Mouse (Mus musculus) CH12.LX (cell line): ENCODE measurements at regions not wholly inside any gene's neighbourhood (a gene's known extent, or its start where the extent isn't known, plus 50 kb on each side); places are given as distances from the start of the nearest gene placed in this dataset.

ENCODE experiments used
- DNase-seq: peaks from one replicate; pipeline ENCODE4 v3.0.0-alpha.2; 2013; ENCODE audit errors: extremely low read depth
- H3K27ac ChIP-seq: 2 replicates; pipeline ENCODE4 v1.5.1; 2012; ENCODE audit warnings: low read depth, mild to moderate bottlenecking, control low read depth, moderate library complexity; ENCODE audit not compliant: insufficient read depth
- H3K27me3 ChIP-seq: replicated peaks from 2 replicates; pipeline ENCODE3; 2012; ENCODE audit warnings: inconsistent platforms
- H3K36me3 ChIP-seq, 2 experiments: replicated peaks in 1 of 2; 2 replicates each; pipeline versions ENCODE3 to v1.6.1; 2012; ENCODE audit warnings: inconsistent platforms in 1 of 2, low read length in 1 of 2, mild to moderate bottlenecking in 1 of 2, mixed read lengths in 1 of 2, moderate library complexity in 1 of 2; ENCODE audit not compliant: control insufficient read depth in 1 of 2, insufficient read depth in 1 of 2
- H3K4me1 ChIP-seq, 2 experiments: 2 replicates each; pipeline ENCODE4 v1.6.1; 2012; ENCODE audit warnings: inconsistent platforms in 1 of 2, moderate library complexity in 1 of 2; ENCODE audit not compliant: insufficient read depth in 2 of 2, control insufficient read depth in 1 of 2
- H3K4me2 ChIP-seq: 2 replicates; pipeline ENCODE4 v1.6.1; 2012; ENCODE audit warnings: low read depth, mild to moderate bottlenecking, control low read depth; ENCODE audit not compliant: poor library complexity, insufficient read depth, severe bottlenecking
- H3K4me3 ChIP-seq, 3 experiments: fragments of 150-350 bp in 1 of 3; sonication (generic) in 1 of 3; replicated peaks in 1 of 3; 2 replicates each; pipeline versions ENCODE3 to v1.5.1; 2011 to 2012; ENCODE audit warnings: low read depth in 2 of 3, low read length in 2 of 3, mild to moderate bottlenecking in 2 of 3, moderate library complexity in 2 of 3, control low read depth in 1 of 3, improper control_type of control experiment in 1 of 3, inconsistent platforms in 1 of 3, mixed read lengths in 1 of 3; ENCODE audit not compliant: poor library complexity in 1 of 3
- H3K79me2 ChIP-seq: replicated peaks from 2 replicates; pipeline ENCODE4 v1.6.1; 2012; ENCODE audit warnings: mild to moderate bottlenecking, moderate library complexity; ENCODE audit not compliant: control insufficient read depth, poor library complexity, insufficient read depth, severe bottlenecking; ENCODE audit errors: extremely low read depth
- H3K9ac ChIP-seq: 2 replicates; pipeline ENCODE4 v1.6.1; 2012; ENCODE audit warnings: low read depth, mild to moderate bottlenecking, control low read depth, moderate library complexity; ENCODE audit not compliant: insufficient read depth
- H3K9me3 ChIP-seq: replicated peaks from 2 replicates; pipeline ENCODE3; 2012; ENCODE audit warnings: low read length, inconsistent platforms, mixed read lengths
- BHLHE40 ChIP-seq: IDR thresholded peaks from 2 replicates; pipeline ENCODE4 v1.6.1; 2011; ENCODE audit warnings: mild to moderate bottlenecking, low read depth, low read length, improper control_type of control experiment
- CHD1 ChIP-seq: IDR thresholded peaks from 2 replicates; pipeline ENCODE4 v1.6.1; 2012; ENCODE audit warnings: low read depth, low read length, improper control_type of control experiment, inconsistent platforms
- CHD2 ChIP-seq: IDR thresholded peaks from 2 replicates; pipeline ENCODE4 v1.6.1; 2011; ENCODE audit warnings: low read length, improper control_type of control experiment
- CTCF ChIP-seq, 2 experiments: IDR thresholded peaks in 1 of 2; conservative IDR thresholded peaks in 1 of 2; 2 replicates each; pipeline ENCODE4 v1.5.1; 2011 to 2012; ENCODE audit warnings: low read depth in 2 of 2, low read length in 2 of 2, improper control_type of control experiment in 1 of 2, inconsistent platforms in 1 of 2, mild to moderate bottlenecking in 1 of 2, moderate library complexity in 1 of 2
- E2F4 ChIP-seq: IDR thresholded peaks from 2 replicates; pipeline ENCODE4 v1.6.1; 2011; ENCODE audit warnings: low read depth, low read length, improper control_type of control experiment; ENCODE audit not compliant: insufficient replicate concordance
- ELF1 ChIP-seq: IDR thresholded peaks from 2 replicates; pipeline ENCODE4 v1.6.1; 2014; ENCODE audit warnings: low read depth, mild to moderate bottlenecking, inconsistent platforms, low read length, improper control_type of control experiment
- EP300 ChIP-seq: IDR thresholded peaks from 2 replicates; pipeline ENCODE4 v1.6.1; 2011; ENCODE audit warnings: low read length, improper control_type of control experiment
- ETS1 ChIP-seq: conservative IDR thresholded peaks from 2 replicates; pipeline ENCODE4 v1.6.1; 2012; ENCODE audit warnings: low read depth, mild to moderate bottlenecking, inconsistent platforms, low read length, improper control_type of control experiment, moderate library complexity
- HCFC1 ChIP-seq: IDR thresholded peaks from 2 replicates; pipeline ENCODE4 v1.6.1; 2012; ENCODE audit warnings: low read depth, mild to moderate bottlenecking, inconsistent platforms, low read length, improper control_type of control experiment
- JUN ChIP-seq: IDR thresholded peaks from 2 replicates; pipeline ENCODE4 v1.6.1; 2011; ENCODE audit warnings: low read depth, mild to moderate bottlenecking, low read length, improper control_type of control experiment, moderate library complexity; ENCODE audit not compliant: insufficient read depth
- JUND ChIP-seq: conservative IDR thresholded peaks from 2 replicates; pipeline ENCODE4 v1.6.1; 2011; ENCODE audit warnings: low read depth, low read length, improper control_type of control experiment
- KAT2A ChIP-seq: IDR thresholded peaks from 2 replicates; pipeline ENCODE4 v1.6.1; 2012; ENCODE audit warnings: low read length, improper control_type of control experiment, inconsistent platforms; ENCODE audit not compliant: insufficient replicate concordance
- MAX ChIP-seq: IDR thresholded peaks from 2 replicates; pipeline ENCODE4 v1.6.1; 2011; ENCODE audit warnings: low read length, improper control_type of control experiment
- MAZ ChIP-seq: IDR thresholded peaks from 2 replicates; pipeline ENCODE4 v1.6.1; 2012; ENCODE audit warnings: low read depth, mild to moderate bottlenecking, inconsistent platforms, low read length, improper control_type of control experiment, moderate library complexity
- MEF2A ChIP-seq: IDR thresholded peaks from 2 replicates; pipeline ENCODE4 v1.6.1; 2014; ENCODE audit warnings: low read depth, mild to moderate bottlenecking, inconsistent platforms, low read length, improper control_type of control experiment, borderline replicate concordance
- MXI1 ChIP-seq: IDR thresholded peaks from 2 replicates; pipeline ENCODE4 v1.6.1; 2011; ENCODE audit warnings: mild to moderate bottlenecking, low read depth, low read length, improper control_type of control experiment
- NRF1 ChIP-seq: IDR thresholded peaks from 2 replicates; pipeline ENCODE4 v1.6.1; 2014; ENCODE audit warnings: low read depth, mild to moderate bottlenecking, inconsistent platforms, low read length, improper control_type of control experiment, moderate library complexity
- PAX5 ChIP-seq: IDR thresholded peaks from 2 replicates; pipeline ENCODE4 v1.6.1; 2012; ENCODE audit warnings: low read length, inconsistent platforms, mixed read lengths
- POLR2A ChIP-seq: IDR thresholded peaks from 2 replicates; pipeline ENCODE4 v1.6.1; 2011; ENCODE audit warnings: low read depth, mild to moderate bottlenecking, improper control_type of control experiment, low read length
- POLR2AphosphoS2 ChIP-seq: IDR thresholded peaks from 2 replicates; pipeline ENCODE4 v1.6.1; 2011; ENCODE audit warnings: low read depth, low read length, improper control_type of control experiment
- RAD21 ChIP-seq: IDR thresholded peaks from 2 replicates; pipeline ENCODE4 v1.6.1; 2011; ENCODE audit warnings: low read depth, mild to moderate bottlenecking, low read length, improper control_type of control experiment, moderate library complexity
- SIN3A ChIP-seq: IDR thresholded peaks from 2 replicates; pipeline ENCODE4 v1.6.1; 2012; ENCODE audit warnings: low read length, improper control_type of control experiment, inconsistent platforms
- SMC3 ChIP-seq: IDR thresholded peaks from 2 replicates; pipeline ENCODE4 v1.6.1; 2011; ENCODE audit warnings: low read depth, low read length, improper control_type of control experiment
- TBP ChIP-seq: conservative IDR thresholded peaks from 2 replicates; pipeline ENCODE4 v1.6.1; 2011; ENCODE audit warnings: low read depth, low read length, improper control_type of control experiment
- TCF12 ChIP-seq: IDR thresholded peaks from 2 replicates; pipeline ENCODE4 v1.6.1; 2014; ENCODE audit warnings: low read depth, mild to moderate bottlenecking, inconsistent platforms, low read length, improper control_type of control experiment
- UBTF ChIP-seq: IDR thresholded peaks from 2 replicates; pipeline ENCODE4 v1.6.1; 2012; ENCODE audit warnings: low read depth, mild to moderate bottlenecking, inconsistent platforms, low read length, improper control_type of control experiment, moderate library complexity
- USF1 ChIP-seq: IDR thresholded peaks from 2 replicates; pipeline ENCODE4 v1.6.1; 2014; ENCODE audit warnings: low read depth, mild to moderate bottlenecking, inconsistent platforms, low read length, improper control_type of control experiment
- USF2 ChIP-seq: conservative IDR thresholded peaks from 2 replicates; pipeline ENCODE4 v1.6.1; 2011; ENCODE audit warnings: low read depth, low read length, improper control_type of control experiment
- ZC3H11A ChIP-seq: IDR thresholded peaks from 2 replicates; pipeline ENCODE4 v1.6.1; 2012; ENCODE audit warnings: low read depth, mild to moderate bottlenecking, inconsistent platforms, low read length, improper control_type of control experiment
- ZKSCAN1 ChIP-seq: IDR thresholded peaks from 2 replicates; pipeline ENCODE4 v1.6.1; 2012; ENCODE audit warnings: low read depth, inconsistent platforms, low read length, improper control_type of control experiment, borderline replicate concordance
- ZMIZ1 ChIP-seq: IDR thresholded peaks from 2 replicates; pipeline ENCODE4 v1.6.1; 2012; ENCODE audit warnings: low read depth, mild to moderate bottlenecking, inconsistent platforms, low read length, improper control_type of control experiment
- ZNF384 ChIP-seq: IDR thresholded peaks from 2 replicates; pipeline ENCODE4 v1.6.1; 2012; ENCODE audit warnings: low read depth, low read length, improper control_type of control experiment, inconsistent platforms
- dilution Hi-C: fragments of 300-500 bp; cut with MboI; formaldehyde crosslinking; loops from 2 replicates; pipeline ENCODE4 v1.14.3; 2020; ENCODE audit warnings: low sequenced_read_pairs; ENCODE audit not compliant: extremely low pct_unique_long_range_greater_than_20kb, extremely low pct_ligation_motif_present
- in situ Hi-C: fragments of 300-500 bp; cut with MboI; formaldehyde crosslinking; loops from 3 replicates; pipeline ENCODE4 v1.14.3; 2019; ENCODE audit warnings: low sequenced_read_pairs, low pct_ligation_motif_present, low pct_unique_long_range_greater_than_20kb, mixed read lengths

DNA sequence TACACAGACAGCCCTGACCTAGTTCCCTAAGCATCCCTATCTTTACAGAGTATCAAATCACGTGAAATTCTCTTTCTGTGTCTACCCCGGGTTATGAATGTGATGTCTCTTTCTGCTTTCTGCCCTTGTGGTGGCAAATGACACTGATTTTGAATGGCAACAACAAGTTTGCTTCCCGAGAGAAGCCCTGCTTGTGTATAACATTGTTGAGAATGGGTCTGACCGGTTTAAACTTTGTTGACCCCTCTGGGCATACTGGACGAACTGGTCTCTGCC, 109.1 kb upstream of the Zdhhc25 start:
- in situ Hi-C loops (no loop called here), dilution Hi-C loops (no loop called here)
- peak; percentile 17 for DNase-seq
- Histone ChIP-seq H3K27ac (peak overlapping the region; percentile 46; the same call in 1 of the 2 replicates), H3K36me3 (no peaks in the 10 kb centered on the region), H3K4me2 (peak overlapping the region; percentile 93), H3K4me1 (peaks cover 15 to 16% of the 10 kb centered on the region in 2 experiments), H3K4me3 (peak overlapping the region; percentile 40 to 48 (median 46)), H3K9ac (peak overlapping the region; percentile 71), H3K79me2 (no peaks in the 10 kb centered on the region), H3K27me3 (no peaks in the 10 kb centered on the region), H3K9me3 (no peaks in the 10 kb centered on the region)
- TF ChIP-seq NRF1: no peak
- no peak for TF ChIP-seq RAD21
- no peak for TF ChIP-seq ZKSCAN1
- no peak for TF ChIP-seq ZMIZ1
- no peak for TF ChIP-seq MXI1
- no peak for TF ChIP-seq E2F4
- no peak for TF ChIP-seq ELF1
- no peak for TF ChIP-seq EP300
- no peak for TF ChIP-seq CTCF (conservative IDR thresholded peaks at IDR 0.05 in 1 of 2, IDR thresholded peaks at IDR 0.05 in 1 of 2; ENCODE audit: low read depth in 2 of 2, low read length in 2 of 2)
- TF ChIP-seq USF2: no peak
- no peak for TF ChIP-seq MAX
- TF ChIP-seq KAT2A: no peak
- no peak for TF ChIP-seq UBTF
- no peak for TF ChIP-seq MAZ
- TF ChIP-seq TCF12: no peak
- TF ChIP-seq CHD2: no peak
- no peak for TF ChIP-seq JUN

DNA sequence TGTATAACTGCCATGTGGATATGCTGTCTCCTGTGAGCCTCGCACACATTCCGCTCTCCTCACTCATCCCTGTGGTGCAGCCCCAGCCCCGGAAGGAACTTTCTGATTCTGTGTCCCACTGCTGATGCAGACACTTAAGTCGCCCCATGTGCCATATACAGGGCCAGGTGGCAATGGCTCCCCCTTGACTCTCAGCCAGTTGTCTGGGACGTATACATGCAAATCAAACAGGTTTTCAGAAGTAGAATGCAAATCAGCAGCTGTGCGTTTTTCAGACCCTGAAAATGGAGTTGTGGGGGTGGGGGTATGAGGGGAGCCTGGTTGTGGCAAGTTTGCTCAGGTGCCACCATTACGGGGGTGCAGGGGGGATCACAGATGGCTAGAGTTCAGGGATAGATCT, 102.1 kb upstream of the Zdhhc25 start:
- Histone ChIP-seq H3K4me2 (no peak overlapping the region), H3K36me3 (no peaks in the 10 kb centered on the region), H3K27ac (no peak overlapping the region), H3K4me1 (peaks cover 16 to 26% of the 10 kb centered on the region in 2 experiments), H3K9me3 (no peaks in the 10 kb centered on the region)
- DNase-seq: peak; percentile 17
- peak; percentile 66; the same call in 1 of the 2 replicates for TF ChIP-seq TCF12
- TF ChIP-seq ZNF384: no peak
- TF ChIP-seq USF2: no peak
- no peak for TF ChIP-seq POLR2AphosphoS2
- no peak for TF ChIP-seq POLR2A
- no peak for TF ChIP-seq SIN3A
- no peak for TF ChIP-seq PAX5
- no peak for TF ChIP-seq HCFC1
- no peak for TF ChIP-seq E2F4
- no peak for TF ChIP-seq RAD21
- no peak for TF ChIP-seq USF1
- no peak for TF ChIP-seq ZKSCAN1
- no peak for TF ChIP-seq MAZ
- no peak for TF ChIP-seq MEF2A
- TF ChIP-seq ZMIZ1: no peak
- no peak for TF ChIP-seq ZC3H11A
- TF ChIP-seq UBTF: no peak
- TF ChIP-seq EP300: peak; percentile 44; the same call in 1 of the 2 replicates
- no peak for TF ChIP-seq TBP
- peak; percentile 37; the same call in 1 of the 2 replicates for TF ChIP-seq BHLHE40
- TF ChIP-seq ETS1: 0 out of 2 replicates have a peak, but pooled peaks have one; percentile 11
- no peak for TF ChIP-seq JUN
- no peak for TF ChIP-seq JUND
- TF ChIP-seq ELF1: no peak
- no peak for TF ChIP-seq SMC3
- TF ChIP-seq CHD1: no peak
- TF ChIP-seq, all 38 proteins: peak for 4
- no peaks in the 10 kb centered on the region for H3K27me3 ChIP-seq
- dilution Hi-C loops (no loop called here), in situ Hi-C loops (no loop called here)
- H3K4me3 ChIP-seq: no peak overlapping the region
- no peaks in the 10 kb centered on the region for H3K79me2 ChIP-seq
- H3K9ac ChIP-seq: no peak overlapping the region
